10 mouse cellular contexts compared by ENCODE assay signal in the genomic region with DNA sequence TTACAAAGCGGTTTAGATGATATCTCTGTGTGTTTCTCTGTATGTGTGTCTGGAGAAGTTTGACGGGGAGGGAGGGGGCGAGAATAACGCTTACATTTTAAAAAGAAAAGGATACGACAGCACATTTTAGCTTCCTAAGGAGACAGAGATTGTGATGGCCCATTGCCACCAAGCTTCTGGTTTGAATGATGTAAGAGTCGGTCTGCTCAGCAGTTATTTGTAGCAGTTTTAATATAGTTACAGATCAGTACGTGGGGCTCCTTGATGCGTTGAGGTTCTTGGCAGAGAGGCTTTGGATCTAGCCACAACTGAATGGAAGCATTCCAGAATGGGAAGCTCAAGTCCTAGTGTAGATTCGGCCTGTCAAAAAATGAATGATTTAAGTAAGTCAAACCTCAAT.
DNase-seq lines count a peak whose midpoint lies in the region; ATAC-seq and TF ChIP-seq lines count a peak whose summit lies in the region.
"Had no signal": no experiment of that assay in that cellular context is flagged by ENCODE, and none has a peak within 500 bp of the region (broad histone marks: within the 10 kb centered on the region; RNA-seq: fewer than 3 reads in every experiment).

No protein-coding gene starts in this region.

- ATAC-seq in limb, embryonic 15.5 days (ENCODE audit: insufficient number of reproducible peaks, low FRiP score, low TSS enrichment, low read depth), result peak; percentile 26; the same call in 1 of the 2 replicates
- no peak for ATAC-seq in liver, postnatal 0 days
- no peak for ATAC-seq in megakaryocyte, adult 5-6 weeks (ENCODE audit: poor library complexity, severe bottlenecking)

- TF ChIP-seq CTCF in cerebellum, adult 2 months (IDR thresholded peaks at IDR 0.05; ENCODE audit: borderline replicate concordance, insufficient read depth, low read depth, low read length), result no peak
- no peak for TF ChIP-seq CTCF in embryonic fibroblast, embryonic 13.5 days (IDR thresholded peaks at IDR 0.05; ENCODE audit: borderline replicate concordance, insufficient read depth, low read length)
- TF ChIP-seq CTCF in liver, postnatal 0 days (IDR thresholded peaks at IDR 0.05; ENCODE audit: low read depth), result no peak

- H3K9me3 ChIP-seq in heart, embryonic 10.5 days, result no peaks in the 10 kb centered on the region
- no peaks in the 10 kb centered on the region for H3K9me3 ChIP-seq in limb, embryonic 15.5 days
- no peaks in the 10 kb centered on the region for H3K9me3 ChIP-seq in liver, postnatal 0 days (ENCODE audit: low read length)
- H3K9me3 ChIP-seq: neural tube, embryonic 12.5 days had no signal

- no peak for TF ChIP-seq POLR2A in cerebellum, adult 2 months (IDR thresholded peaks at IDR 0.05; ENCODE audit: borderline replicate concordance, insufficient read depth, low read length)
- TF ChIP-seq POLR2A in embryonic fibroblast, embryonic 13.5 days (IDR thresholded peaks at IDR 0.05; ENCODE audit: low read depth, low read length), result no peak

- WGBS in heart, embryonic 10.5 days, result 91% methylated on average over 9 of the region's 9 CpGs
- 20% methylated on average over 9 of the region's 9 CpGs for whole genome bisulfite sequencing in cerebellum, adult 2 months
- 49% methylated on average over 9 of the region's 9 CpGs for WGBS in limb, embryonic 15.5 days
- 80% methylated on average over 9 of the region's 9 CpGs for WGBS in liver, postnatal 0 days (ENCODE audit: insufficient replicate concordance)

- intact Hi-C loops in heart, postnatal 14 days (cut with DNase I), result no loop called here

- no peaks in the 10 kb centered on the region for H3K36me3 ChIP-seq in heart, embryonic 10.5 days
- H3K36me3 ChIP-seq in limb, embryonic 15.5 days, result no peaks in the 10 kb centered on the region
- no peaks in the 10 kb centered on the region for H3K36me3 ChIP-seq in liver, postnatal 0 days (replicated peaks; ENCODE audit: insufficient read depth, low read length)
- H3K36me3 ChIP-seq: neural tube, embryonic 12.5 days had no signal

- no peak for TF ChIP-seq EP300 in liver, postnatal 0 days (IDR thresholded peaks at IDR 0.05; ENCODE audit: low read depth)

- H3K4me2 ChIP-seq in limb, embryonic 15.5 days, result no peak overlapping the region
- H3K4me2 ChIP-seq in liver, postnatal 0 days (ENCODE audit: low read depth, low read length), result no peak overlapping the region
- H3K4me2 ChIP-seq: neural tube, embryonic 12.5 days had no signal

- H3K4me3 ChIP-seq in heart, embryonic 10.5 days, result no peak overlapping the region
- no peak overlapping the region for H3K4me3 ChIP-seq in cerebellum, adult 2 months (replicated peaks; ENCODE audit: insufficient read depth, low read depth, low read length)
- H3K4me3 ChIP-seq in embryonic fibroblast, embryonic 13.5 days (ENCODE audit: insufficient read depth, low read length), result no peak overlapping the region
- no peak overlapping the region for H3K4me3 ChIP-seq in limb, embryonic 15.5 days
- no peak overlapping the region for H3K4me3 ChIP-seq in liver, postnatal 0 days (ENCODE audit: low read depth, low read length)
- H3K4me3 ChIP-seq: neural tube, embryonic 12.5 days had no signal

- H3K9ac ChIP-seq in limb, embryonic 15.5 days, result no peak overlapping the region
- H3K9ac ChIP-seq in liver, postnatal 0 days (replicated peaks), result no peak overlapping the region
- H3K9ac ChIP-seq: neural tube, embryonic 12.5 days had no signal

- no peaks in the 10 kb centered on the region for H3K27me3 ChIP-seq in heart, embryonic 10.5 days (ENCODE audit: insufficient read depth, poor library complexity, severe bottlenecking)
- no peaks in the 10 kb centered on the region for H3K27me3 ChIP-seq in cerebellum, adult 2 months (ENCODE audit: control insufficient read depth, insufficient read depth, low read length)
- H3K27me3 ChIP-seq in limb, embryonic 15.5 days, result no peaks in the 10 kb centered on the region
- H3K27me3 ChIP-seq in liver, postnatal 0 days (ENCODE audit: insufficient read depth, low read length), result no peaks in the 10 kb centered on the region
- H3K27me3 ChIP-seq: neural tube, embryonic 12.5 days had no signal

- peak; percentile 18 to 27 for DNase-seq in heart, postnatal 14 days
- DNase-seq in heart, embryonic 10.5 days (ENCODE audit: low spot score), result no peak
- DNase-seq in cerebellum, adult 2 months, result peak; percentile 25 to 58
- no peak for DNase-seq in liver, postnatal 0 days
- DNase-seq in yolk sac, embryonic 10.5 days (ENCODE audit: low spot score), result no peak
- DNase-seq: kidney, adult 2 months had no signal

- H3K27ac ChIP-seq in heart, embryonic 10.5 days, result no peak overlapping the region
- H3K27ac ChIP-seq in cerebellum, adult 2 months (ENCODE audit: insufficient read depth, low read length), result no peak overlapping the region
- H3K27ac ChIP-seq in embryonic fibroblast, embryonic 13.5 days (ENCODE audit: insufficient read depth, low read length), result peak overlapping the region; percentile 26; the same call in 1 of the 2 replicates
- no peak overlapping the region for H3K27ac ChIP-seq in limb, embryonic 15.5 days
- H3K27ac ChIP-seq in liver, postnatal 0 days (ENCODE audit: low read depth), result no peak overlapping the region
- H3K27ac ChIP-seq: neural tube, embryonic 12.5 days had no signal

- no peaks in the 10 kb centered on the region for H3K4me1 ChIP-seq in heart, embryonic 10.5 days
- 0 out of 2 replicates have a peak, but pooled peaks cover 2% of the 10 kb centered on the region for H3K4me1 ChIP-seq in cerebellum, adult 2 months (ENCODE audit: control insufficient read depth, insufficient read depth, low read length)
- H3K4me1 ChIP-seq in embryonic fibroblast, embryonic 13.5 days (ENCODE audit: control insufficient read depth, insufficient read depth, low read length), result peaks cover 7% of the 10 kb centered on the region; the same call in 1 of the 2 replicates
- H3K4me1 ChIP-seq in limb, embryonic 15.5 days, result peaks cover 12% of the 10 kb centered on the region
- H3K4me1 ChIP-seq in liver, postnatal 0 days (ENCODE audit: insufficient read depth), result no peaks in the 10 kb centered on the region
- H3K4me1 ChIP-seq: neural tube, embryonic 12.5 days had no signal

Comparison
In these comparisons a context has a peak if more than half of its experiments do, and no peak if none do; other contexts are left out.
1. DNase-seq: peak in heart, postnatal 14 days (2 of 2) and cerebellum, adult 2 months (2 of 2); none in heart, embryonic 10.5 days (single experiment), liver, postnatal 0 days (single experiment) and yolk sac, embryonic 10.5 days (single experiment).